Mouse (Mus musculus) cerebellum, adult 9-10 months (tissue): ENCODE measurements at regions not wholly inside any gene's neighbourhood (a gene's known extent, or its start where the extent isn't known, plus 50 kb on each side); places are given as distances from the start of the nearest gene placed in this dataset.

Source experiments
- DNase-seq: peaks from one replicate; pipeline ENCODE4 v3.0.0; 2022

GRCm38 (mm10) chr10:84097196-84097595, 343.2 kb downstream of the Nuak1 start:
- DNase-seq: no peak

- DNase-seq: no peak
Measured at GRCm38 (mm10) chr10:84103985-84104384, 336.4 kb downstream of the Nuak1 start.

- DNase-seq: no peak
Measured at GRCm38 (mm10) chr10:84104556-84104955, 335.8 kb downstream of the Nuak1 start.

GRCm38 (mm10) chr10:84109680-84110371, 330.6 kb downstream of the Nuak1 start:
- no peak for DNase-seq

GRCm38 (mm10) chr10:84110372-84110985, 329.9 kb downstream of the Nuak1 start:
- no peak for DNase-seq

- DNase-seq: no peak
Measured at GRCm38 (mm10) chr10:84111502-84111901, 328.9 kb downstream of the Nuak1 start.

GRCm38 (mm10) chr10:84111909-84112308, 328.5 kb downstream of the Nuak1 start:
- no peak for DNase-seq

- DNase-seq: no peak
Measured at GRCm38 (mm10) chr10:84119952-84120550, 320.3 kb downstream of the Nuak1 start.

- DNase-seq: no peak
Measured at GRCm38 (mm10) chr10:84137019-84137658, 303.3 kb downstream of the Nuak1 start.

GRCm38 (mm10) chr10:84142741-84143454, 297.5 kb downstream of the Nuak1 start:
- no peak for DNase-seq

- DNase-seq: no peak
Measured at GRCm38 (mm10) chr10:84143674-84144343, 296.6 kb downstream of the Nuak1 start.

GRCm38 (mm10) chr10:84144344-84144687, 296.1 kb downstream of the Nuak1 start:
- DNase-seq: no peak

- DNase-seq: no peak
Measured at GRCm38 (mm10) chr10:84147305-84147984, 293.0 kb downstream of the Nuak1 start.

- no peak for DNase-seq
Measured at GRCm38 (mm10) chr10:84163752-84164151, 276.6 kb downstream of the Nuak1 start.

GRCm38 (mm10) chr10:84165832-84166567, 274.4 kb downstream of the Nuak1 start:
- no peak for DNase-seq

- DNase-seq: peak; percentile 40
Measured at GRCm38 (mm10) chr10:84166568-84166905, 273.9 kb downstream of the Nuak1 start.

GRCm38 (mm10) chr10:84172828-84173321, 267.5 kb downstream of the Nuak1 start:
- no peak for DNase-seq

- DNase-seq: no peak
Measured at GRCm38 (mm10) chr10:84183239-84183638, 257.2 kb downstream of the Nuak1 start.

GRCm38 (mm10) chr10:84186466-84186865, 253.9 kb downstream of the Nuak1 start:
- DNase-seq: no peak

- no peak for DNase-seq
Measured at GRCm38 (mm10) chr10:84199035-84199434, 241.4 kb downstream of the Nuak1 start.

GRCm38 (mm10) chr10:84201785-84202184, 238.6 kb downstream of the Nuak1 start:
- no peak for DNase-seq
